Mouse (Mus musculus) midbrain, postnatal 0 days (tissue): Measurements from ENCODE around the gene Hsd11b2. TPM values are rescaled to one million over a fixed set of nuclear protein-coding genes. Genes with fewer than 3 reads are reported as not detected.

Experiments used
- ATAC-seq: fragments of 200-750 bp; cut with Nextera tagmentation; 2 replicates; pipeline ENCODE4 v1.8.0; 2017; ENCODE audit warnings: moderate number of reproducible peaks, mild to moderate bottlenecking, moderate TSS enrichment, moderate library complexity; ENCODE audit not compliant: low FRiP score
- DNase-seq: peaks from one replicate; pipeline ENCODE4 v3.0.0-alpha.2; 2015; ENCODE audit warnings: low spot score
- H3K27ac ChIP-seq: fragments of 300-500 bp; sonication (generic); 2 replicates; pipeline ENCODE4 v1.5.1; 2014; ENCODE audit warnings: low read depth, mild to moderate bottlenecking, low read length, mixed read lengths
- H3K27me3 ChIP-seq: fragments of 300-500 bp; sonication (generic); 2 replicates; pipeline ENCODE4 v1.6.1; 2014; ENCODE audit warnings: low read length, control low read depth, mixed read lengths; ENCODE audit not compliant: insufficient read depth
- H3K36me3 ChIP-seq: fragments of 300-500 bp; sonication (generic); 2 replicates; pipeline ENCODE4 v1.6.1; 2014; ENCODE audit warnings: low read length, control low read depth, mixed read lengths; ENCODE audit not compliant: insufficient read depth
- H3K4me1 ChIP-seq: fragments of 300-500 bp; sonication (generic); 2 replicates; pipeline ENCODE4 v1.6.1; 2014; ENCODE audit warnings: mild to moderate bottlenecking, control low read depth, antibody characterized with exemption, low read length, mixed read lengths; ENCODE audit not compliant: insufficient read depth
- H3K4me2 ChIP-seq: fragments of 300-500 bp; sonication (generic); 2 replicates; pipeline ENCODE4 v1.6.1; 2014; ENCODE audit warnings: low read depth, mild to moderate bottlenecking, low read length, mixed read lengths; ENCODE audit not compliant: poor library complexity, severe bottlenecking
- H3K4me3 ChIP-seq: fragments of 300-500 bp; sonication (generic); 2 replicates; pipeline ENCODE4 v1.5.1; 2014; ENCODE audit warnings: low read depth, mild to moderate bottlenecking, low read length, moderate library complexity
- H3K9ac ChIP-seq: fragments of 300-500 bp; sonication (generic); replicated peaks from 2 replicates; pipeline ENCODE4 v1.6.1; 2014; ENCODE audit warnings: mild to moderate bottlenecking, low read length, moderate library complexity, mixed read lengths; ENCODE audit not compliant: poor library complexity, severe bottlenecking
- H3K9me3 ChIP-seq: fragments of 300-500 bp; sonication (generic); 2 replicates; pipeline ENCODE4 v1.6.1; 2016; ENCODE audit warnings: low read length, control low read depth
- CTCF ChIP-seq: IDR thresholded peaks from 2 replicates; pipeline ENCODE4 v1.5.1; 2016; ENCODE audit warnings: antibody characterized with exemption, mild to moderate bottlenecking
- WGBS: fragments of 180-500 bp; shearing (Covaris S2); extraction: QIAGEN DNeasy Blood & Tissue Kit; methylation state at CpG from one replicate; pipeline ENCODE4 v1.1.7; 2014; 5-methylcytosine and 5-hydroxymethylcytosine counted together
- polyA plus RNA-seq: library from polyadenylated mRNA; unstranded; fragments of >200 nt; fragmentation: Nextera tagmentation; extraction: Ambion mirVana; gene quantifications from 2 replicates; pipeline ENCODE4 v1.2.1, GENCODE M21; 2015
- total RNA-seq: library from RNA; depleted of rRNA; stranded (reverse); fragments of >200 nt; gene quantifications from 2 replicates; pipeline ENCODE4 v1.2.3, GENCODE M21; 2014

Hsd11b2 gene
- total and polyA plus RNA-seq, 2 experiments from 2014 or later = 0.88 to 1.9 TPM

- no peak overlapping the region for H3K27ac ChIP-seq
- no peak overlapping the region for H3K9ac ChIP-seq
- no peak overlapping the region for H3K4me2 ChIP-seq
- DNase-seq (no peak), ATAC-seq (no peak)
- 42% methylated on average over 1 of the region's 1 CpGs for WGBS
- no peak overlapping the region for H3K4me3 ChIP-seq
- no peaks in the 10 kb centered on the region for H3K27me3 ChIP-seq
- no peak for TF ChIP-seq CTCF
- H3K9me3 ChIP-seq = no peaks in the 10 kb centered on the region
- H3K36me3 ChIP-seq = no peaks in the 10 kb centered on the region
- H3K4me1 ChIP-seq = no peaks in the 10 kb centered on the region
Observed at GRCm38 (mm10) chr8:105489281-105489680, 29.3 kb upstream of the Hsd11b2 start.

DNA sequence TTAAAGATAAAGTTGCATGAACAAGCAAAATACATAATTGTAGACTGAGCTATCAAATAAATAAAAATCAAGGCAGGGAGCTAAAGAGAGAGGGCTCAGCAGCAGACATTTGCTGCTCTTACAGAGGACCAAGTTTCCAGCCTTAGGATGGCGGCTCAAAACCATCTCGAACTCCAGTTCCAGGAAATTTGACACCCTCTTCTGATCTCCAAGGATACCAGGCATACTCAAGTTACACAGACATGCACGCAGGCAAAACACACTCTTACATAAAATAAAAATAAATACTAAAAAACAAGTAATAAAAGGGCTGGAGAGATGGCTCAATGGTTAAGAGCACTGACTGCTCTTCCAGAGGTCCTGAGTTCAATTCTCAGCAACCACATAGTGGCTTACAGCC, 25.1 kb upstream of the Hsd11b2 start:
- 71% methylated on average over 3 of the region's 3 CpGs for WGBS
- Histone ChIP-seq H3K4me1 (peaks cover 6% of the 10 kb centered on the region; the same call in 1 of the 2 replicates), H3K9me3 (no peaks in the 10 kb centered on the region), H3K27ac (no peak overlapping the region), H3K9ac (no peak overlapping the region), H3K27me3 (no peaks in the 10 kb centered on the region), H3K4me3 (no peak overlapping the region), H3K4me2 (no peak overlapping the region), H3K36me3 (no peaks in the 10 kb centered on the region)
- TF ChIP-seq CTCF = no peak
- DNase-seq = no peak
- no peak for ATAC-seq

DNA sequence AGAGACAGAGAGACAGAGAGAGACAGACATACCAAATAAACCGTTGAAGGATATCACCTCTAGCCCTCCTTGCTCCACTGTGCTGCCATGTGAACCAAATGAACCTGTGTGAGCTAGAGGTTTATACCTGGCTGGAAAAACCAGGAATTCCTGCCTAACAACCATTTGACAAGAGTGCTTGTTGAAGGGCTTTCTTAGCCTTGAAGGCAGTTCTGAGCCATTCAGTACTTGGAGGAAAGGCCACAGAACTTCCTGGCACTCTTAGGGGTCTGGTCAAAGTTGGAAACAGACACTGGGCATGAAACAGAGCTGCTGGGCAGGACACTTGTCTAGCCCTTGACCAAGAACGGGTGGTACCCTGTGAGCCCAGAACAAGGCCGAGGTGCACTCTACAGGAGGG, 24.0 kb upstream of the Hsd11b2 start:
- no peak for DNase-seq
- 0 out of 2 replicates have a peak overlapping the region, but pooled peaks have one; percentile 12 for H3K4me2 ChIP-seq
- H3K9me3 ChIP-seq = no peaks in the 10 kb centered on the region
- no peaks in the 10 kb centered on the region for H3K36me3 ChIP-seq
- WGBS = 86% methylated on average over 3 of the region's 3 CpGs
- no peak overlapping the region for H3K27ac ChIP-seq
- no peaks in the 10 kb centered on the region for H3K27me3 ChIP-seq
- no peak for ATAC-seq
- H3K4me3 ChIP-seq = no peak overlapping the region
- H3K4me1 ChIP-seq = peaks cover 6% of the 10 kb centered on the region; the same call in 1 of the 2 replicates
- no peak overlapping the region for H3K9ac ChIP-seq
- TF ChIP-seq CTCF = no peak

- WGBS = 18% methylated on average over 17 of the region's 17 CpGs
- ATAC-seq = no peak
- Histone ChIP-seq H3K4me3 (peak overlapping the region; percentile 82), H3K4me1 (peaks cover 6% of the 10 kb centered on the region; the same call in 1 of the 2 replicates), H3K27me3 (no peaks in the 10 kb centered on the region), H3K27ac (peak overlapping the region; percentile 75), H3K36me3 (no peaks in the 10 kb centered on the region), H3K9me3 (no peaks in the 10 kb centered on the region), H3K9ac (peak overlapping the region; percentile 79; the same call in 1 of the 2 replicates), H3K4me2 (peak overlapping the region; percentile 97)
- TF ChIP-seq CTCF = no peak
- DNase-seq = no peak
Observed at GRCm38 (mm10) chr8:105495350-105496302, 22.9 kb upstream of the Hsd11b2 start.

DNA sequence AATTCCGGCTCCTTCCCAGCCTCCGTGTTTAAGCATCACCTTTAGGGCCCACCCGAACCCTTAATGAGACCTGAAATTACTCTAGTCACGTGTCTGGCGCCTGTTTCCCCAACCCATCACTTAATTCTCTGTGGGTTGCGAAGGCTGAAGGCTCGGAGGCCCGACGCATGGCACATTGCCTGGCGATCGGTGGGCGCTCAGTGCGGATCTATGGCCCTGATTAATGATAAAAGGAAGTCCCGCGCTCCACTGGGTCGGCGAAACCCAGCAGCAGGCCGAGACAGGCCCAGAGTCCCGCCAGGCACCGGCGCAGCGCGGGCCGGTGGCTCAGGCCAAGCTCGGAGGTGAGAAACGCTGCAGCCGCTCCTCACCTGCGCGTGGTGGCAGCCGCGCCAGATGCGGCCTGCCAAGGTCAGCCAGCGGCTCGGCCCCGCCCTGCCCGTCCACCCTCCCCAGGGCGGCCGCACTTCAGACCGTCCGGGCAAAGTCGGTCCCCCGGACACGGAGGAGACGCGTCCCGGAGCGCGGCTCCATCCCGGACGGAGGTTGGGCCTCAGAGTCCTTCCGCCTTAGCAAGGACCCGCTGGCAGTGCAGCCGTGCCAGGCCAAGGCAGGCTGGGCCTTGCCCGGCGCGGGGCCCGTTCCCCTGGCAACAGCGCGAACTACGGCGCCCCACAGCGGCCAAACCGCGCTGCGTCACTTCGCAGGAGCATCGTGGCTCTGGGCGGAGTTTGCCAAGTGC, 21.9 kb upstream of the Hsd11b2 start, which contains the start of gene Zdhhc1:
Zdhhc1 (minus strand) TSS at position 464 of the 742 bp plus-strand sequence.
- Histone ChIP-seq H3K4me2 (peak within 1 kb of the TSS; percentile 97), H3K4me1 (peaks cover 6% of the 10 kb centered on the region; the same call in 1 of the 2 replicates), H3K27ac (peak within 1 kb of the TSS; percentile 75), H3K27me3 (no peaks in the 10 kb centered on the region), H3K9me3 (no peaks in the 10 kb centered on the region), H3K4me3 (peak within 1 kb of the TSS; percentile 82), H3K36me3 (no peaks in the 10 kb centered on the region), H3K9ac (peak within 1 kb of the TSS; percentile 79)
- TF ChIP-seq CTCF = peak; percentile 68
- ATAC-seq (peak; percentile 85), DNase-seq (peak; percentile 89)
- WGBS = 1% methylated on average over 67 of the region's 68 CpGs
